Mouse (Mus musculus): ENCODE measurements at regions not wholly inside any gene's neighbourhood (a gene's known extent, or its start where the extent isn't known, plus 50 kb on each side); places are given as distances from the start of the nearest gene placed in this dataset.

GRCm38 (mm10) chr16:22725261-22725660 lies 68.2 kb upstream of the Dgkg start:
- 37% methylated on average over 3 of the region's 3 CpGs for WGBS
- peak; percentile 65 to 83 for DNase-seq
- Histone ChIP-seq H3K4me3 (replicated peaks; ENCODE audit: insufficient read depth, low read depth, low read length) (no peak overlapping the region), H3K27me3 (ENCODE audit: control insufficient read depth, insufficient read depth, low read length) (no peaks in the 10 kb centered on the region), H3K4me1 (ENCODE audit: control insufficient read depth, insufficient read depth, low read length) (peaks cover 13% of the 10 kb centered on the region), H3K27ac (ENCODE audit: insufficient read depth, low read length) (no peak overlapping the region)
- TF ChIP-seq POLR2A (IDR thresholded peaks at IDR 0.05; ENCODE audit: borderline replicate concordance, insufficient read depth, low read length) (no peak), CTCF (IDR thresholded peaks at IDR 0.05; ENCODE audit: borderline replicate concordance, insufficient read depth, low read depth, low read length) (no peak)

GRCm38 (mm10) chr16:22723333-22723732 lies 66.3 kb upstream of the Dgkg start:
- Histone ChIP-seq H3K4me3 (replicated peaks; ENCODE audit: insufficient read depth, low read depth, low read length) (no peak overlapping the region), H3K4me1 (ENCODE audit: control insufficient read depth, insufficient read depth, low read length) (peaks cover 13% of the 10 kb centered on the region), H3K27me3 (ENCODE audit: control insufficient read depth, insufficient read depth, low read length) (no peaks in the 10 kb centered on the region), H3K27ac (ENCODE audit: insufficient read depth, low read length) (no peak overlapping the region)
- TF ChIP-seq CTCF (IDR thresholded peaks at IDR 0.05; ENCODE audit: borderline replicate concordance, insufficient read depth, low read depth, low read length) = no peak
- no peak for TF ChIP-seq POLR2A (IDR thresholded peaks at IDR 0.05; ENCODE audit: borderline replicate concordance, insufficient read depth, low read length)
- DNase-seq = no peak
- 95% methylated on average over 4 of the region's 4 CpGs for WGBS

GRCm38 (mm10) chr16:22719791-22720190 lies 62.8 kb upstream of the Dgkg start:
- no peak overlapping the region for H3K4me3 ChIP-seq (replicated peaks; ENCODE audit: insufficient read depth, low read depth, low read length)
- DNase-seq = no peak
- H3K27me3 ChIP-seq (ENCODE audit: control insufficient read depth, insufficient read depth, low read length) = no peaks in the 10 kb centered on the region
- TF ChIP-seq CTCF (IDR thresholded peaks at IDR 0.05; ENCODE audit: borderline replicate concordance, insufficient read depth, low read depth, low read length) (no peak), POLR2A (IDR thresholded peaks at IDR 0.05; ENCODE audit: borderline replicate concordance, insufficient read depth, low read length) (no peak)
- H3K4me1 ChIP-seq (ENCODE audit: control insufficient read depth, insufficient read depth, low read length) = peaks cover 7% of the 10 kb centered on the region
- H3K27ac ChIP-seq (ENCODE audit: insufficient read depth, low read length) = no peak overlapping the region
- 82% methylated on average over 4 of the region's 4 CpGs for WGBS

GRCm38 (mm10) chr16:22719304-22719703 lies 62.3 kb upstream of the Dgkg start:
- Histone ChIP-seq H3K4me3 (replicated peaks; ENCODE audit: insufficient read depth, low read depth, low read length) (no peak overlapping the region), H3K4me1 (ENCODE audit: control insufficient read depth, insufficient read depth, low read length) (peaks cover 3% of the 10 kb centered on the region; the same call in 1 of the 2 replicates), H3K27ac (ENCODE audit: insufficient read depth, low read length) (no peak overlapping the region), H3K27me3 (ENCODE audit: control insufficient read depth, insufficient read depth, low read length) (no peaks in the 10 kb centered on the region)
- TF ChIP-seq POLR2A (IDR thresholded peaks at IDR 0.05; ENCODE audit: borderline replicate concordance, insufficient read depth, low read length) (no peak), CTCF (IDR thresholded peaks at IDR 0.05; ENCODE audit: borderline replicate concordance, insufficient read depth, low read depth, low read length) (peak; percentile 41; the same call in 1 of the 2 replicates)
- DNase-seq = no peak
- WGBS = 60% methylated on average over 7 of the region's 7 CpGs

- WGBS = 74% methylated on average over 2 of the region's 2 CpGs
- no peak for DNase-seq
- TF ChIP-seq CTCF (IDR thresholded peaks at IDR 0.05; ENCODE audit: borderline replicate concordance, insufficient read depth, low read depth, low read length) (no peak), POLR2A (IDR thresholded peaks at IDR 0.05; ENCODE audit: borderline replicate concordance, insufficient read depth, low read length) (no peak)
- H3K27ac ChIP-seq (ENCODE audit: insufficient read depth, low read length) = no peak overlapping the region
- H3K27me3 ChIP-seq (ENCODE audit: control insufficient read depth, insufficient read depth, low read length) = no peaks in the 10 kb centered on the region
- H3K4me3 ChIP-seq (replicated peaks; ENCODE audit: insufficient read depth, low read depth, low read length) = no peak overlapping the region
- H3K4me1 ChIP-seq (ENCODE audit: control insufficient read depth, insufficient read depth, low read length) = peaks cover 3% of the 10 kb centered on the region; the same call in 1 of the 2 replicates
Observed at GRCm38 (mm10) chr16:22717462-22717861, 60.4 kb upstream of the Dgkg start.

- no peak overlapping the region for H3K4me3 ChIP-seq (replicated peaks; ENCODE audit: insufficient read depth, low read depth, low read length)
- 95% methylated on average over 8 of the region's 8 CpGs for WGBS
- no peaks in the 10 kb centered on the region for H3K27me3 ChIP-seq (ENCODE audit: control insufficient read depth, insufficient read depth, low read length)
- no peak overlapping the region for H3K27ac ChIP-seq (ENCODE audit: insufficient read depth, low read length)
- H3K4me1 ChIP-seq (ENCODE audit: control insufficient read depth, insufficient read depth, low read length) = peaks cover 2% of the 10 kb centered on the region; the same call in 1 of the 2 replicates
- no peak for DNase-seq
- TF ChIP-seq CTCF (IDR thresholded peaks at IDR 0.05; ENCODE audit: borderline replicate concordance, insufficient read depth, low read depth, low read length) = no peak
- TF ChIP-seq POLR2A (IDR thresholded peaks at IDR 0.05; ENCODE audit: borderline replicate concordance, insufficient read depth, low read length) = no peak
Observed at GRCm38 (mm10) chr16:22716306-22716830, 59.3 kb upstream of the Dgkg start.

- no peak overlapping the region for H3K4me3 ChIP-seq (replicated peaks; ENCODE audit: insufficient read depth, low read depth, low read length)
- DNase-seq = no peak
- 98% methylated on average over 2 of the region's 2 CpGs for WGBS
- no peaks in the 10 kb centered on the region for H3K27me3 ChIP-seq (ENCODE audit: control insufficient read depth, insufficient read depth, low read length)
- no peak overlapping the region for H3K27ac ChIP-seq (ENCODE audit: insufficient read depth, low read length)
- no peak for TF ChIP-seq CTCF (IDR thresholded peaks at IDR 0.05; ENCODE audit: borderline replicate concordance, insufficient read depth, low read depth, low read length)
- no peak for TF ChIP-seq POLR2A (IDR thresholded peaks at IDR 0.05; ENCODE audit: borderline replicate concordance, insufficient read depth, low read length)
- H3K4me1 ChIP-seq (ENCODE audit: control insufficient read depth, insufficient read depth, low read length) = no peaks in the 10 kb centered on the region
Observed at GRCm38 (mm10) chr16:22714315-22714714, 57.3 kb upstream of the Dgkg start.

GRCm38 (mm10) chr16:22708768-22709167 lies 51.7 kb upstream of the Dgkg start:
- Histone ChIP-seq H3K27ac (ENCODE audit: insufficient read depth, low read length) (no peak overlapping the region), H3K4me1 (ENCODE audit: control insufficient read depth, insufficient read depth, low read length) (peaks cover 27% of the 10 kb centered on the region), H3K4me3 (replicated peaks; ENCODE audit: insufficient read depth, low read depth, low read length) (no peak overlapping the region), H3K27me3 (ENCODE audit: control insufficient read depth, insufficient read depth, low read length) (no peaks in the 10 kb centered on the region)
- DNase-seq = no peak
- 85% methylated on average over 9 of the region's 9 CpGs for WGBS
- no peak for TF ChIP-seq CTCF (IDR thresholded peaks at IDR 0.05; ENCODE audit: borderline replicate concordance, insufficient read depth, low read depth, low read length)
- TF ChIP-seq POLR2A (IDR thresholded peaks at IDR 0.05; ENCODE audit: borderline replicate concordance, insufficient read depth, low read length) = no peak
